Mouse (Mus musculus) embryonic facial prominence, embryonic 15.5 days (tissue): ENCODE results near the gene Abca12. TPM values are rescaled to one million over a fixed set of nuclear protein-coding genes. Genes with fewer than 3 reads are reported as not detected.

ENCODE experiments used
- ATAC-seq: fragments of 200-750 bp; cut with Nextera tagmentation; 2 replicates; pipeline ENCODE4 v1.8.0; 2017; ENCODE audit warnings: low read depth, moderate TSS enrichment; ENCODE audit not compliant: insufficient number of reproducible peaks, low FRiP score, low TSS enrichment
- H3K27ac ChIP-seq: fragments of 300-500 bp; sonication (generic); replicated peaks from 2 replicates; pipeline ENCODE4 v1.5.1; 2015; ENCODE audit warnings: mild to moderate bottlenecking, inconsistent platforms
- H3K27me3 ChIP-seq: fragments of 300-500 bp; sonication (generic); 2 replicates; pipeline ENCODE4 v1.6.1; 2015; ENCODE audit warnings: inconsistent platforms
- H3K36me3 ChIP-seq: fragments of 300-500 bp; sonication (generic); 2 replicates; pipeline ENCODE4 v1.6.1; 2015; ENCODE audit warnings: mild to moderate bottlenecking, inconsistent platforms
- H3K4me1 ChIP-seq: fragments of 300-500 bp; sonication (generic); 2 replicates; pipeline ENCODE4 v1.6.1; 2015; ENCODE audit warnings: inconsistent platforms
- H3K4me2 ChIP-seq: fragments of 300-500 bp; sonication (generic); replicated peaks from 2 replicates; pipeline ENCODE4 v1.6.1; 2015; ENCODE audit warnings: mild to moderate bottlenecking, inconsistent platforms
- H3K4me3 ChIP-seq: fragments of 300-500 bp; sonication (generic); replicated peaks from 2 replicates; pipeline ENCODE4 v1.5.1; 2015; ENCODE audit warnings: mild to moderate bottlenecking, inconsistent platforms
- H3K9ac ChIP-seq: fragments of 300-500 bp; sonication (generic); 2 replicates; pipeline ENCODE4 v1.6.1; 2015; ENCODE audit warnings: inconsistent platforms
- H3K9me3 ChIP-seq: fragments of 300-500 bp; sonication (generic); replicated peaks from 2 replicates; pipeline ENCODE4 v1.6.1; 2016; ENCODE audit warnings: inconsistent platforms
- WGBS: fragments of 180-500 bp; shearing (Covaris S2); methylation state at CpG from one replicate; pipeline ENCODE4 v1.1.7; 2015; 5-methylcytosine and 5-hydroxymethylcytosine counted together
- polyA plus RNA-seq: library from polyadenylated mRNA; unstranded; fragments of >200 nt; fragmentation: Nextera tagmentation; extraction: Ambion mirVana; gene quantifications from 2 replicates; pipeline ENCODE4 v1.2.1, GENCODE M21; 2015

Gene Abca12
- polyA plus RNA-seq, 1 experiment from 2014 or later, result 5.0 TPM

DNA sequence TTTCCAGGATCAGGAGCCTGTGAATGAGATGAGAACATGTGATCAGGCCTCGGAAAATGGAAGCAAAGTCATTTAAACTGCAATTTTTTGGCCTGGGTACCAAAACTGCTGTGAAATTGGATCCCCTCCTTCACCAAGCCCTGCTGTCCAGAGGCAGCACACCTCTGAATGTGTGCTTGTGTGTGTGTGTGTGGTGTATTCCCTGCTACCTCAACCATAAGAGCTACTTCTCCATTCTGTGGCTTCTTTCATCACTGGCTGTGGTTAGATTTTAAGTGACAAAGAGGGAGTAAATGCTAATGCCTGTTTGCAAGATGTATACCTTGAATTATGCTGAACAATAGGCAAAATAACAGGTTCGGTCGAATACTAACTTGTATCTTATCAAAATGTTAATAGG is 84.4 kb downstream of the Abca12 start:
- H3K27me3 ChIP-seq, result no peaks in the 10 kb centered on the region
- no peaks in the 10 kb centered on the region for H3K4me1 ChIP-seq
- no peak overlapping the region for H3K4me3 ChIP-seq
- no peaks in the 10 kb centered on the region for H3K36me3 ChIP-seq
- no peak overlapping the region for H3K27ac ChIP-seq
- H3K4me2 ChIP-seq, result no peak overlapping the region
- no peaks in the 10 kb centered on the region for H3K9me3 ChIP-seq
- WGBS, result 83% methylated on average over 3 of the region's 3 CpGs
- H3K9ac ChIP-seq, result no peak overlapping the region
- ATAC-seq, result no peak

GRCm38 (mm10) chr1:71312171-71312570 is 102.5 kb downstream of the Abca12 start:
- Histone ChIP-seq H3K4me2 (no peak overlapping the region), H3K27ac (no peak overlapping the region), H3K4me1 (no peaks in the 10 kb centered on the region), H3K9ac (no peak overlapping the region), H3K4me3 (no peak overlapping the region), H3K36me3 (no peaks in the 10 kb centered on the region), H3K9me3 (no peaks in the 10 kb centered on the region), H3K27me3 (no peaks in the 10 kb centered on the region)
- ATAC-seq, result no peak
- WGBS, result 84% methylated on average over 4 of the region's 4 CpGs

DNA sequence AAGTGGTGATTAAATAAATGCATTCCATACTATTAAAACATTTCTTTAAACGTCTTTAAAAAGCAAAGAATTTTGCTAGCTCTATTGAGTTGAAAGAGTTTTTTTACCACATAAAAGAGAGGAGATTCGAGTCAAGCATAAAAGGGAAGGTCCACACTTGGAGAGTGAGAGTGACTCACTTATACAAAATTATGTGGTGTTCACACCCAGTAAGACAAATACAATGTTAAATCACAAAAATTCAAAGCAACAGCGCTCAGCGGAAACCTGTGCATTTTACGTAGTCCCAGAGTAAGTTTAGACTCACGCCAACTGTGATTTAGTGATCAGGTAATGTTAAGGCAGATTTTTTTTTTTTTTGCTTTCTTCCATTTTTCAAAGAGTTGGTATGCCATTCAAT is 104.1 kb downstream of the Abca12 start:
- no peaks in the 10 kb centered on the region for H3K36me3 ChIP-seq
- H3K9me3 ChIP-seq, result no peaks in the 10 kb centered on the region
- no peaks in the 10 kb centered on the region for H3K27me3 ChIP-seq
- H3K4me1 ChIP-seq, result no peaks in the 10 kb centered on the region
- no peak overlapping the region for H3K4me2 ChIP-seq
- no peak overlapping the region for H3K4me3 ChIP-seq
- no peak overlapping the region for H3K27ac ChIP-seq
- H3K9ac ChIP-seq, result no peak overlapping the region
- no peak for ATAC-seq
- WGBS, result 82% methylated on average over 6 of the region's 6 CpGs

DNA sequence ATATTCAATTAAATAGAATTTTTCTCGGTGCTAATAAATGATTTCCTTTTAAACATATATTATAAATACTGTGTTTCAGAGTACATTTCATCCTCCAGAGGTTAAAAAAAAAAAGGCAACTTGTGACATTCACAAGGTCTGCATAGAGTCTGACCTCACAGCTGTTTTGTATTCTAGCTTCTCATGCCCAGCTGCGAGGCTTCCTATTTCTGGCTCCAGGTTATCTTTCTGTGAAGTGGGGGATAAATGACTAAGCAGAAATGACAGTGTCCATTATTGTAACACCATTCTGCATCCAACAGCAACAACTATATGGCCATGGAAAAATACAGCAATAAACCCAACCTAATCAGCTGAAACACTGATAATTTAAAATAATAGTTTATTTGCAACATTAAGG is 107.3 kb downstream of the Abca12 start:
- WGBS, result 23% methylated on average over 2 of the region's 2 CpGs
- Histone ChIP-seq H3K9ac (no peak overlapping the region), H3K9me3 (no peaks in the 10 kb centered on the region), H3K4me2 (no peak overlapping the region), H3K27me3 (no peaks in the 10 kb centered on the region), H3K4me1 (no peaks in the 10 kb centered on the region), H3K4me3 (no peak overlapping the region), H3K27ac (no peak overlapping the region), H3K36me3 (no peaks in the 10 kb centered on the region)
- no peak for ATAC-seq

GRCm38 (mm10) chr1:71306196-71306595 is 108.5 kb downstream of the Abca12 start:
- H3K36me3 ChIP-seq, result no peaks in the 10 kb centered on the region
- 29% methylated on average over 3 of the region's 3 CpGs for WGBS
- no peaks in the 10 kb centered on the region for H3K4me1 ChIP-seq
- no peaks in the 10 kb centered on the region for H3K9me3 ChIP-seq
- no peak overlapping the region for H3K27ac ChIP-seq
- H3K4me3 ChIP-seq, result no peak overlapping the region
- no peak overlapping the region for H3K4me2 ChIP-seq
- no peaks in the 10 kb centered on the region for H3K27me3 ChIP-seq
- H3K9ac ChIP-seq, result no peak overlapping the region
- ATAC-seq, result no peak

- Histone ChIP-seq H3K4me1 (no peaks in the 10 kb centered on the region), H3K4me2 (no peak overlapping the region), H3K4me3 (no peak overlapping the region), H3K9ac (no peak overlapping the region), H3K27me3 (no peaks in the 10 kb centered on the region), H3K36me3 (no peaks in the 10 kb centered on the region), H3K27ac (no peak overlapping the region), H3K9me3 (no peaks in the 10 kb centered on the region)
- WGBS, result 95% methylated on average over 2 of the region's 2 CpGs
- no peak for ATAC-seq
Measured at GRCm38 (mm10) chr1:71304588-71304987, 110.1 kb downstream of the Abca12 start.

DNA sequence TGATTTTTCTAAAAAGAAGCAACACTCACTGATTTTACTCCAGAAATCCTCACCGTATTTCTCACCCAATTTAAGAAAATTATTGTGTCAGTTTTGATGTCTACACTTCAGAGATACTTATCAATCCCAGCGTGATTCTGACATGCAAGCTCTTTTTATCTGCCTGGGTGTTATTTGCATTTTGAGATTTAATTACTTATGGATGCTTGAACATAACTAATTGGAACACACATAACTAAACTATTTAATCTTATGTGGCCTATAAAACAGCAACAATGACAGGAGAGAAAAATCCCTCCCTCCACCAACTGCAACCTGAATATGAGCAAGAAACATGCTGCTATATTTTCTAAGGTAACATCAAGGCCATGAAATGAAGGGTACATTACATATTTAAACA is 117.7 kb downstream of the Abca12 start:
- Histone ChIP-seq H3K9me3 (no peaks in the 10 kb centered on the region), H3K4me1 (no peaks in the 10 kb centered on the region), H3K36me3 (no peaks in the 10 kb centered on the region), H3K27me3 (no peaks in the 10 kb centered on the region), H3K9ac (no peak overlapping the region), H3K4me2 (no peak overlapping the region), H3K27ac (no peak overlapping the region), H3K4me3 (no peak overlapping the region)
- WGBS, result 51% methylated on average over 2 of the region's 2 CpGs
- no peak for ATAC-seq

- Histone ChIP-seq H3K27ac (no peak overlapping the region), H3K36me3 (no peaks in the 10 kb centered on the region), H3K4me1 (no peaks in the 10 kb centered on the region), H3K9ac (no peak overlapping the region), H3K4me2 (no peak overlapping the region), H3K9me3 (no peaks in the 10 kb centered on the region), H3K27me3 (no peaks in the 10 kb centered on the region), H3K4me3 (no peak overlapping the region)
- 52% methylated on average over 2 of the region's 2 CpGs for WGBS
- ATAC-seq, result no peak
Measured at GRCm38 (mm10) chr1:71296585-71296984, 118.1 kb downstream of the Abca12 start.

DNA sequence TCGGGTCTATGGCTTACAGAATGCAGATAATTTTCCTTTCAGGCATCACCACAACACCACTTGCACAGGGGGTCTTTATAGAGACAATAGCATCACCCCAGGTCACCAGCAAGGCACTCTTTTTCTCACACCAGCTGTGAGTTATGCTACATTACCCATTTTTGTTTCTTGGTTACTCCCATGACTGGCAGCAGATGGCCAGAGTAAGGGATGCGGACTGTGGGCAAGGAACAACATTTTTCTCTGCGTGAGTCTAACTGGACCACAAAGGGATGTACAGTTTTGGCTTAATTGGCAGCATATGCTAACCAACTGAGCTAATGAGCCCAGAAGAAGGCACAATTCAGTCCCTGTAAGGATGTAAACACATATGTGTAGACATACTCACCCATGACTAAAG is 122.8 kb downstream of the Abca12 start:
- no peak for ATAC-seq
- Histone ChIP-seq H3K4me3 (no peak overlapping the region), H3K4me1 (no peaks in the 10 kb centered on the region), H3K9me3 (no peaks in the 10 kb centered on the region), H3K27me3 (no peaks in the 10 kb centered on the region), H3K9ac (no peak overlapping the region), H3K4me2 (no peak overlapping the region), H3K27ac (no peak overlapping the region), H3K36me3 (no peaks in the 10 kb centered on the region)
- 50% methylated on average over 3 of the region's 3 CpGs for WGBS

GRCm38 (mm10) chr1:71289511-71289910 is 125.2 kb downstream of the Abca12 start:
- Histone ChIP-seq H3K9me3 (no peaks in the 10 kb centered on the region), H3K27ac (no peak overlapping the region), H3K9ac (no peak overlapping the region), H3K27me3 (no peaks in the 10 kb centered on the region), H3K4me2 (no peak overlapping the region), H3K4me1 (no peaks in the 10 kb centered on the region), H3K4me3 (no peak overlapping the region), H3K36me3 (no peaks in the 10 kb centered on the region)
- WGBS, result 20% methylated on average over 5 of the region's 5 CpGs
- ATAC-seq, result no peak

GRCm38 (mm10) chr1:71276940-71277339 is 137.8 kb downstream of the Abca12 start:
- Histone ChIP-seq H3K4me2 (no peak overlapping the region), H3K36me3 (no peaks in the 10 kb centered on the region), H3K9ac (no peak overlapping the region), H3K27ac (no peak overlapping the region), H3K4me1 (no peaks in the 10 kb centered on the region), H3K27me3 (no peaks in the 10 kb centered on the region), H3K9me3 (no peaks in the 10 kb centered on the region), H3K4me3 (no peak overlapping the region)
- no peak for ATAC-seq
- 33% methylated on average over 5 of the region's 5 CpGs for WGBS

GRCm38 (mm10) chr1:71272550-71272949 is 142.2 kb downstream of the Abca12 start:
- Histone ChIP-seq H3K27me3 (no peaks in the 10 kb centered on the region), H3K9ac (no peak overlapping the region), H3K27ac (no peak overlapping the region), H3K4me1 (no peaks in the 10 kb centered on the region), H3K4me2 (no peak overlapping the region), H3K9me3 (no peaks in the 10 kb centered on the region), H3K36me3 (no peaks in the 10 kb centered on the region), H3K4me3 (no peak overlapping the region)
- ATAC-seq, result no peak
- WGBS, result 75% methylated on average over 7 of the region's 7 CpGs
